Mouse (Mus musculus): ENCODE results near the gene Gldc. TPM values are rescaled to one million over a fixed set of nuclear protein-coding genes. Genes with fewer than 3 reads are reported as not detected.

Gene Gldc
- polyA plus RNA-seq, 1 experiment from 2014 or later = 24.7 TPM

DNA sequence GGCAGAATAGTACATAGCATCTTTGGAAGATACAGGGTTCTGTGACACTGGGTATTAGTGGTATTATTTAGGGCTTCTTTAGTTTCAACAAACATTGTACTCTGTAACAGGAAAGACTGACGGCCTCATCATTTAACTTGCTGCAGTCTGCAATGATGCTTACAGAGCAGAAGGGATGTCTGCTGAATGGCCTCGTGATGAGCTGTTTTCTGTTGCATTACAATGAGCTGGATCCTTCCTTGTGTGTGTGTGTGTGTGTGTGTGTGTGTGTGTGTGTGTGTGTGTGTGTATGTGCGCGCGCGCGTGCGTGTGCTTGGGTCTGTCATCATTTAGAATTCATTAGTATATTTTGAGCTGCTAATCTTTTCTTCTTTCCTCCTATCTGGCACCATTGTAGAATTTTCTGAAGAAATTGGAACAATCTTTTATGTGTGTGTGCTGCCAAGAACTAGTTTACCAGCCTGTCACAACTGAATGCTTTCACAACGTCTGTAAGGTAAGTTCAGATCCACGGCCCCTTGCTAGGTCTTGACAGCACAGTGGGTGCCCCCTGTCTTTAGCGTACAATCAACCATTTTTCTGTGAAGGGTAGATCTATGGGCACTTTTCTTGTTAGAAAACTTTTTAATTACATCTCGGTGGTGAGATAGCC, 83.5 kb downstream of the Gldc start:
- no peak overlapping the region for H3K27ac ChIP-seq (replicated peaks)
- DNase-seq (ENCODE audit: low spot score) = no peak
- H3K9me3 ChIP-seq (replicated peaks) = no peaks in the 10 kb centered on the region
- H3K4me3 ChIP-seq = no peak overlapping the region
- H3K4me1 ChIP-seq = no peaks in the 10 kb centered on the region
- 95% methylated on average over 12 of the region's 12 CpGs for WGBS
- H3K27me3 ChIP-seq (ENCODE audit: low read depth, poor library complexity, severe bottlenecking) = no peaks in the 10 kb centered on the region
- peaks cover 100% of the 10 kb centered on the region for H3K36me3 ChIP-seq

DNA sequence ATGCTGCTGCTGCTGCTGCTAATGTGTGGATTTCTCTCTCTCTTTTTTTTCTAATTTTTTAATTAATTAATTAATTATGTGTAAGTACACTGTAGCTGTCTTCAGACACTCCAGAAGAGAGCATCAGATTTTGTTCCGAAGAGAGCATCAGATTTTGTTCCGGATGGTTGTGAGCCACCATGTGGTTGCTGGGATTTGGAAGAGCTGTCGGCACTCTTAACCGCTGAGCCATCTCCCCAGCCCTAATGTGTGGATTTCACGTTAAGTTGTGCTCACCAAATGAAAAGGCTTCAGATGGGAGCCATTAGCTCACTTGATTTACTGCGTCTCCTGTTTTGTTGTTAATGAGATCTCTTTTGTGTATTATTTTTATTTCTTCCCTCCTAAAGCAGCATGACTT, 85.1 kb downstream of the Gldc start:
- no peaks in the 10 kb centered on the region for H3K9me3 ChIP-seq (replicated peaks)
- no peak overlapping the region for H3K4me3 ChIP-seq
- H3K4me1 ChIP-seq = no peaks in the 10 kb centered on the region
- no peak overlapping the region for H3K27ac ChIP-seq (replicated peaks)
- H3K36me3 ChIP-seq = peaks cover 100% of the 10 kb centered on the region
- WGBS = 90% methylated on average over 6 of the region's 6 CpGs
- DNase-seq (ENCODE audit: low spot score) = no peak
- H3K27me3 ChIP-seq (ENCODE audit: low read depth, poor library complexity, severe bottlenecking) = no peaks in the 10 kb centered on the region

DNA sequence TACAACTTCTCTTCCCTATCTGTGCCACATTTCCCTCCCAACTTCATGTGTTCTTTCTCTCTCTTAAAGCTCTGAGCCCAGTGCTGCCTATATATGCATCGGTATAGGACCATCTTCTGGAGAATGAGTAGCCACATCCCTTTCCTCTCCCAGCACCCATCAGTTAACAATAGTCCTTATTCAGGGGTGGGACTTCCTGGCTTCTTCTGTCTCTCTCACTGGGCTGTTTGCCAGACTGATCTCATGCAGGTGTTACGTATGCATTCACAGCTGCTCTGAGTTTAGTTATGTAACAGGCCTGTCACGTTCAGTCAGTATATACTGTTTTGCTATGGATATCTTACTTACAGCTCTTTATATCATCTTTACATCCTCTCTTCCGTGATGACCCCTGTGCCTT, 109.4 kb downstream of the Gldc start:
- Histone ChIP-seq H3K36me3 (peaks cover 51% of the 10 kb centered on the region), H3K9me3 (replicated peaks) (no peaks in the 10 kb centered on the region), H3K4me3 (no peak overlapping the region), H3K27ac (replicated peaks) (no peak overlapping the region), H3K27me3 (ENCODE audit: low read depth, poor library complexity, severe bottlenecking) (no peaks in the 10 kb centered on the region), H3K4me1 (no peaks in the 10 kb centered on the region)
- 92% methylated on average over 4 of the region's 4 CpGs for WGBS
- DNase-seq (ENCODE audit: low spot score) = no peak

DNA sequence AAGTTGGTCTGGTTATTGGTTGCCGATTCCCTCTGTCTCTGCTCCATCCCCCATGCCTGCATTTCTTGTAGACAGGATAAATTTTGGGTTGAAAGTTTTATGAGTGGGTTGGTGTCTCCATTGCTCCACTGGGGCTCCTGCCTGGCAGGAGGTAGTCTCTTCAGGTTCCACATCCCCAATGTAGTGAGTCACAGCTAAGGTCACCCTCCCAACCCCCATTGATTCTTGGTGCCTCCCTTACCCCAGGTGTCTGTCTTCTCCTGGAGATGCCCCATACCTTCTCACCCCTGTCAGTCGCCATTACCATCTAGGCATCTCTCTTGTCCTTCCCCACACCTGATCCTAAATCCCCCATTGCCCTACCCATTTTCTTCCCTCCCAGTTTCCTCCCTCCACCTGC, 121.0 kb downstream of the Gldc start:
- 92% methylated on average over 2 of the region's 2 CpGs for WGBS
- Histone ChIP-seq H3K4me3 (no peak overlapping the region), H3K4me1 (no peaks in the 10 kb centered on the region), H3K27me3 (ENCODE audit: low read depth, poor library complexity, severe bottlenecking) (no peaks in the 10 kb centered on the region), H3K9me3 (replicated peaks) (no peaks in the 10 kb centered on the region), H3K27ac (replicated peaks) (no peak overlapping the region), H3K36me3 (peaks cover 70% of the 10 kb centered on the region)
- no peak for DNase-seq (ENCODE audit: low spot score)

DNA sequence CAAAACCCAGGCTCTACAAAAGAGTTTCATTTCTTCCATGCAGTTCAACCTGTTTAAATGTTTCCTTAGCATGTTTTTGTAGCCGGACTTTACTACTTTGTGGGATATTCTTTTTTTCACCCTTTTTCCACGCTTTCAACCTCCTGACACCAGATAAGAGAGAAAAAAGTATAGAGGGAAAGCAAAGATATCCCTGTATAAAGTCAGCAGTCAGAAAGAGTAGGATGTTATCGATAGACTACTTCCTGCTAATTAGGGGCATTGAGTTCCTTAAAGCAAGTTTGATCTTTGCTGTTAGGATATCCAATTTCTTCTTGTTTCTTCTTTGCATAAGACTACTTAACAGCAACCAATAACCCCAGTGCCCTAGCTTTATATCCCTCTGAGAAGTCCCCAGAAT, 123.8 kb downstream of the Gldc start:
- Histone ChIP-seq H3K27me3 (ENCODE audit: low read depth, poor library complexity, severe bottlenecking) (no peaks in the 10 kb centered on the region), H3K4me3 (no peak overlapping the region), H3K27ac (replicated peaks) (no peak overlapping the region), H3K9me3 (replicated peaks) (no peaks in the 10 kb centered on the region; the same call in 1 of the 2 replicates), H3K36me3 (peaks cover 71% of the 10 kb centered on the region), H3K4me1 (no peaks in the 10 kb centered on the region)
- 97% methylated on average over 3 of the region's 3 CpGs for WGBS
- DNase-seq (ENCODE audit: low spot score) = no peak

DNA sequence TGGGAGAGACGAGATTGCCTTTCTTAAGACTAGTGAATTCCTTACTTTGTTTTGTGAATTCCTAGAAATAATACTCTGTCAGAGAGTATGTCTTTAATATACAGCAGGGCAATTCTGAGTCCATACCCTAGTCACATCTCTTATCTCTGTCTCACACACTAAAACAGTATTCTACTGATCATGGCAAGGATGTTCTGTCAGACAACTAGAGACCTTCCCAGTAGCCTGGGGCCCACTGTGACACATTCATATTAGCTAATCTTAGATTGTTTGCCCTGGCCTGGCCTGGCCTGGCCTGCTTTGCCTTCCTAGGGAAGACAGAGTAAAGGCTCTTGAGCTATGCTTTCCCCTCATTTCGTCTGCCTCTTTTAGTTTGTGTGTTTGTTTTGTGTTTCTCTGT, 124.6 kb downstream of the Gldc start:
- no peak for DNase-seq (ENCODE audit: low spot score)
- Histone ChIP-seq H3K9me3 (replicated peaks) (no peaks in the 10 kb centered on the region; the same call in 1 of the 2 replicates), H3K27me3 (ENCODE audit: low read depth, poor library complexity, severe bottlenecking) (no peaks in the 10 kb centered on the region), H3K27ac (replicated peaks) (no peak overlapping the region), H3K4me3 (no peak overlapping the region), H3K36me3 (peaks cover 74% of the 10 kb centered on the region), H3K4me1 (no peaks in the 10 kb centered on the region)
- 79% methylated on average over 2 of the region's 2 CpGs for WGBS

Other genes starting within 250 kb of the Gldc start
- not detected in 2 replicates for gene Trpd52l3, start 171.6 kb downstream of the Gldc start, polyA plus RNA-seq (2016; fragmentation: Nextera tagmentation; extraction: Ambion mirVana)
- 80.3 and 82.0 TPM in 2 replicates for gene Uhrf2, start 144.9 kb downstream of the Gldc start, polyA plus RNA-seq (2016; fragmentation: Nextera tagmentation; extraction: Ambion mirVana)
- gene Mbl2, start 57.5 kb upstream of the Gldc start, polyA plus RNA-seq (2016; fragmentation: Nextera tagmentation; extraction: Ambion mirVana) = not detected in 2 replicates

Data from midbrain, embryonic 10.5 days (tissue).